Mouse (Mus musculus) retina, embryonic 14.5 days (tissue): ENCODE data around the gene Olfr107.

Source experiments
- DNase-seq: peaks from one replicate; pipeline ENCODE4 v3.0.0-alpha.2; 2015; ENCODE audit warnings: low spot score

Gene Olfr107

DNA sequence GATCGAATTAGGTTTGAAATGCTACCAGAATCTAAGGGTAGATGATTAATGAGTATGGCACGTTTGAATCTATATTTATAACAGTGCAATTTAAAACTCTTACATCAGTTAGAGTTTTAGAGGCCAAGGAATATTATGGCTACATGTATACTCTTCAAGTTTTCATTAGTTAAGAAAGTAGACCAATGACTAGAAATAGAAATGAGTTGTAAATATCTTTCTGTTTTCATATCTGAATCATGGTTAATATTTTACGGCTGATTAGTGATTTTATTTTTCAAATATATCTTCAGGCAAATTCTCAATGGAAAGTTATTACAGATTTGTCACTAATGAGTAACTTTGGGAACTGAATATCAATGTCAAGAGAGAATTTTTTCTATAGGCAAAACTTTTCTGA lies at the start of gene Olfr107:
Gene Olfr107 (plus strand): TSS at position 301 of the 400 bp plus-strand sequence.
- DNase-seq = no peak

- DNase-seq = no peak
Observed at GRCm38 (mm10) chr17:37359282-37359681, 39.7 kb upstream of the Olfr107 start, which contains the start of gene Olfr104-ps. Olfr104-ps (plus strand) TSS chr17:37359582.

DNA sequence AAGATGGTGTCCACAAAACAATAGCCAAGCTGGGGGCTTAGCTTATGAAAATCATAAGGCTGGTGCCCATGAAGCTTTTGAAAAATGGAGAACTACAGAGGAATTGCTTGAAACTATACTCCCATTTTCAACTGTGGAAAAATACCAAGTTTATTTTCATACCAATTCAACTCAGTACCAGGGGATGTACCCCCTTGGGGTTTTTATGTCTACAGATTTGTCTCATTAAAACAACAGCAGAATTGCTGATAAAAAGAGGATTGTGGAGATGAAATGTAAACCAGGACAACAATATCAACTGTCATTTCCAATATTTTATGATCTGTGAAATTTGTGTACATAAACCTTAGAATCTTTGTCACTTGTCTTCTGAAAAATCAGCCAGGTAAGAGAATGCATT lies 20.3 kb upstream of the Olfr107 start, which contains the start of gene Olfr105-ps:
Gene Olfr105-ps (plus strand): TSS at position 301 of the 400 bp plus-strand sequence.
- DNase-seq = no peak

DNA sequence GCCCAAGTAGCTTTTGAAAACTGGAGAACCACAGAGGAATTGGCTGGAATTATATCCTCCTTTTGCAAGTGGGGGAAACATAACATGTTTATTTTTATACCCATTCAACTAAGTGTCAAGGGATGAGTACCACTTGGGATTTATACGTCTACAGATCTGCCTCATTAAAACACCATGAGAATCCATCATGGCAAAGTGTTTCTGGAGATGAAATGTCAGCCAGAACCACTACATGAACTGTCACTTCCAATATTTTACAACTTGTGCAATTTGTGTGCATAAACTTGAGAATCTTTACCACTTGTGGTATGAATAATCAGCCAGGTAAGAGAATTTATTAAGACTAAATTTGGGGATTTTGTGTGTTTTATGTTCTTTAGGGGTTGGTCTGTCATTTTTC lies 8.9 kb upstream of the Olfr107 start, which contains the start of gene Olfr106-ps:
Gene Olfr106-ps (plus strand): TSS at position 301 of the 400 bp plus-strand sequence.
- DNase-seq = no peak

- no peak for DNase-seq
Observed at GRCm38 (mm10) chr17:37413380-37413779, 14.4 kb downstream of the Olfr107 start.

- DNase-seq = no peak
Observed at GRCm38 (mm10) chr17:37445180-37445579, 46.2 kb downstream of the Olfr107 start, which contains the start of gene Olfr108. Olfr108 (plus strand) TSS chr17:37445480.
